Mouse (Mus musculus) heart, embryonic 16.5 days (tissue): ENCODE data around the gene Arid1a. TPM values are rescaled to one million over a fixed set of nuclear protein-coding genes. Genes with fewer than 3 reads are reported as not detected.
A peak's percentile ranks its signal among the peaks of the same experiment; 100 is the strongest.

Experiments used
- ATAC-seq: fragments of 200-750 bp; cut with Nextera tagmentation; replicated peaks from 2 replicates; pipeline ENCODE4 v1.8.0; 2017; ENCODE audit warnings: moderate number of reproducible peaks; ENCODE audit not compliant: insufficient read depth, low FRiP score; ENCODE audit errors: extremely low read depth
- H3K27ac ChIP-seq: fragments of 300-500 bp; sonication (generic); 2 replicates; pipeline ENCODE4 v1.5.1; 2014; ENCODE audit warnings: mild to moderate bottlenecking, low read length, control low read depth, moderate library complexity
- H3K27me3 ChIP-seq: fragments of 300-500 bp; sonication (generic); 2 replicates; pipeline ENCODE4 v1.6.1; 2014; ENCODE audit warnings: low read length, mixed read lengths; ENCODE audit not compliant: control insufficient read depth, insufficient read depth
- H3K36me3 ChIP-seq: fragments of 300-500 bp; sonication (generic); 2 replicates; pipeline ENCODE4 v1.6.1; 2014; ENCODE audit not compliant: control insufficient read depth, insufficient read depth
- H3K4me1 ChIP-seq: fragments of 300-500 bp; sonication (generic); 2 replicates; pipeline ENCODE4 v1.6.1; 2014; ENCODE audit warnings: low read length, mixed read lengths; ENCODE audit not compliant: control insufficient read depth, insufficient read depth
- H3K4me2 ChIP-seq: fragments of 300-500 bp; sonication (generic); 2 replicates; pipeline ENCODE4 v1.6.1; 2014; ENCODE audit warnings: low read depth, mild to moderate bottlenecking, control low read depth, low read length
- H3K4me3 ChIP-seq: fragments of 300-500 bp; sonication (generic); 2 replicates; pipeline ENCODE4 v1.5.1; 2014; ENCODE audit warnings: mild to moderate bottlenecking, control low read depth, low read length
- H3K9ac ChIP-seq: fragments of 300-500 bp; sonication (generic); 2 replicates; pipeline ENCODE4 v1.6.1; 2014; ENCODE audit warnings: low read length, control low read depth
- H3K9me3 ChIP-seq: fragments of 300-500 bp; sonication (generic); replicated peaks from 2 replicates; pipeline ENCODE4 v1.6.1; 2016; ENCODE audit warnings: low read length; ENCODE audit not compliant: control insufficient read depth
- WGBS: fragments of 180-500 bp; shearing (Covaris S2); extraction: QIAGEN DNeasy Blood & Tissue Kit; methylation state at CpG from one replicate; pipeline ENCODE4 v1.1.7; 2014; 5-methylcytosine and 5-hydroxymethylcytosine counted together
- polyA plus RNA-seq: library from polyadenylated mRNA; unstranded; fragments of >200 nt; fragmentation: Nextera tagmentation; extraction: Ambion mirVana; gene quantifications from 2 replicates; pipeline ENCODE4 v1.2.1, GENCODE M21; 2015

The Arid1a gene
- polyA plus RNA-seq, result 18.8 and 20.0 TPM in 2 replicates

GRCm38 (mm10) chr4:133756514-133757268, at the start of gene Arid1a:
Arid1a (minus strand) TSS chr4:133756769.
- peak within 1 kb of the TSS; percentile 94 for H3K9ac ChIP-seq
- ATAC-seq, result peak; percentile 37
- H3K4me2 ChIP-seq, result peak within 1 kb of the TSS; percentile 98
- no peaks in the 10 kb centered on the region for H3K9me3 ChIP-seq
- no peaks in the 10 kb centered on the region for H3K27me3 ChIP-seq
- peak within 1 kb of the TSS; percentile 68 for H3K4me3 ChIP-seq
- H3K4me1 ChIP-seq, result peaks cover 19% of the 10 kb centered on the region
- H3K36me3 ChIP-seq, result no peaks in the 10 kb centered on the region
- peak within 1 kb of the TSS; percentile 100 for H3K27ac ChIP-seq
- WGBS, result under 1% methylated on average over 40 of the region's 40 CpGs

DNA sequence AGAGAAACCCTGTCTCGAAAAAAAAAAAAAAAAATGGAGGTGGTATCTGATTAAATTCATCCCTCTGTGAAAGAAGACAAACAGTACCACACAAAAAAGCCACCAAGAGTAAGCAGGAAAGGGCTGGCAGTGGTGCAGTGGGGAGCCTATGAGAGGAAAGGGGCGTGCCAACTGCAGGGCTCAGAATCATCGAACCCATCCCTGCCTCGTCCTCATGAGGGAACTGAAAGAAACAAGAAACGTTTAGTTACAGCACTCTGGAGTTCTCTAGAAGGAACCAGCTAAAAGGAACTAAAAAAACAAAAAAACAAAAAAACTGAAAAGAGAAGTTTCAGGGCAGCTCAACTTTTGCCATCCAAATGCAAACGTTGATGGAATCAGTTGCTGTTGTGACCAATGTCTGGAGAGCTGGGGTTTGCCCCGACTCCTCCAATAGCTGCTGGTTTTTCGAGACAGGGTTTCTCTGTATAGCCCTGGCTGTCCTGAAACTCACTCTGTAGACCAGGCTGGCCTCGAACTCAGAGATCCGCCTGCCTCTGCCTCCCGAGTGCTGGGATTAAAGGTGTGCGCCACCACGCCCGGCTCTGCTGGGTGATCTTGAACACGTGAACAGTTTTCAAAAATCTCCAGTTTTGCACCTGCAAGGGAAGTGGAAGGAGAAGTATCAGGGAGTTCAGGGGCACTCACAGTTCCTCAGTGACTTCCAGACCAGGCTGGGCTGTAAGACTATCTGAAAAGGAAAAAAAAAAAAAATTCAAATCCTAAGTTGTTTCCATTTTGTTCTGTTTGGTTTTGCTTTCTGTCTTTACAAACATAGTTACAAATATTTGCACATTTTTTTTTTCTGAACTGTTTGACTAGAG, 48.1 kb upstream of the Arid1a start:
- no peak overlapping the region for H3K27ac ChIP-seq
- WGBS, result 74% methylated on average over 15 of the region's 15 CpGs
- H3K4me3 ChIP-seq, result no peak overlapping the region
- no peaks in the 10 kb centered on the region for H3K36me3 ChIP-seq
- no peak overlapping the region for H3K9ac ChIP-seq
- H3K27me3 ChIP-seq, result no peaks in the 10 kb centered on the region
- no peak overlapping the region for H3K4me2 ChIP-seq
- H3K4me1 ChIP-seq, result no peaks in the 10 kb centered on the region
- no peak for ATAC-seq
- H3K9me3 ChIP-seq, result no peaks in the 10 kb centered on the region

- H3K36me3 ChIP-seq, result no peaks in the 10 kb centered on the region
- H3K4me1 ChIP-seq, result no peaks in the 10 kb centered on the region
- H3K27me3 ChIP-seq, result no peaks in the 10 kb centered on the region
- no peaks in the 10 kb centered on the region for H3K9me3 ChIP-seq
- H3K4me2 ChIP-seq, result no peak overlapping the region
- H3K4me3 ChIP-seq, result no peak overlapping the region
- WGBS, result 25% methylated on average over 6 of the region's 6 CpGs
- H3K27ac ChIP-seq, result no peak overlapping the region
- H3K9ac ChIP-seq, result no peak overlapping the region
- ATAC-seq, result no peak
These were observed 44.0 kb upstream of the Arid1a start for GRCm38 (mm10) chr4:133800589-133800988.

DNA sequence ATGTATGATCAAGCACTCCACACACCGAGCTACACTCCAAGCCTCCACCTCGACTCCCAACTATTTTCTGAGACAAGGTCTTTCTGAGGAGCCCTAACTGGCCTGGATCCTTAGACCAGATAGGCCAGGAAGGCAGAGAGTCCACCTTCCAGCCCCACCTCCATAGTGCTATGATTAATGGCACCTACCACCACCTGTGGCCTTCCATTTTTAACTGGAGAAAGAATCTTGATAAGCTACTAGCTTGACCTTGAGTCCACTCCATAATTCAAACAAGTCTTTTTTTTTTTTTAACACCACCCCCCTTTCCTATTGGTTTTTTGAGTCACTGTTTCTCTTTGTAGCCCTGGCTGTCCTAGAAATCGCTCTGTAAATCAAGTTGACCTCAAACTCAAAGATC, 36.7 kb upstream of the Arid1a start:
- H3K4me2 ChIP-seq, result no peak overlapping the region
- no peak overlapping the region for H3K9ac ChIP-seq
- 76% methylated on average over 3 of the region's 3 CpGs for WGBS
- no peaks in the 10 kb centered on the region for H3K4me1 ChIP-seq
- ATAC-seq, result no peak
- H3K27ac ChIP-seq, result no peak overlapping the region
- no peaks in the 10 kb centered on the region for H3K9me3 ChIP-seq
- H3K36me3 ChIP-seq, result no peaks in the 10 kb centered on the region
- H3K4me3 ChIP-seq, result no peak overlapping the region
- H3K27me3 ChIP-seq, result no peaks in the 10 kb centered on the region

GRCm38 (mm10) chr4:133774570-133775554, 18.3 kb upstream of the Arid1a start:
- Histone ChIP-seq H3K27me3 (no peaks in the 10 kb centered on the region), H3K4me2 (no peak overlapping the region), H3K27ac (no peak overlapping the region), H3K36me3 (no peaks in the 10 kb centered on the region), H3K4me3 (no peak overlapping the region), H3K4me1 (no peaks in the 10 kb centered on the region), H3K9me3 (no peaks in the 10 kb centered on the region), H3K9ac (no peak overlapping the region)
- ATAC-seq, result 0 out of 2 replicates have a peak, but pooled peaks have one; percentile 14
- 67% methylated on average over 21 of the region's 21 CpGs for WGBS

DNA sequence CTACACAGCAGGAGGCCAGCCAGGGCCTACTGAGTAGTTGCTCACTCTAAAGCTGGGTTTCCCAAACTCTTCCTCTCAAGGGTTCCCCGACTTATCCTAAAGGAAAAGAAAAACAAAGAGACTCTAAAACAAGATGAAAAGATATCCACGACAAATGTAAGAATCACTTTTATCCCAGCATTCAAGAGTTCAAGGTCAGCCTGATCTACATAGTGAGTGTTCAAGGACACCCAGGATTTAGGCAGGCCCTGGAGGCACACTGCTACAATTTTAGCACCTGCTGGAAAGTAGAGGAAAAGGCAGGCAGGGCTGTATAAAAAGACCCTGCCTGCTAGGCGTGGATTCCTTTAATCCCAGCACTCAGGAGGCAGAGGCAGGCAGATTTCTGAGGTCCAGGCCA, 12.6 kb upstream of the Arid1a start:
- no peak overlapping the region for H3K9ac ChIP-seq
- H3K27me3 ChIP-seq, result no peaks in the 10 kb centered on the region
- H3K27ac ChIP-seq, result no peak overlapping the region
- H3K4me1 ChIP-seq, result no peaks in the 10 kb centered on the region
- 68% methylated on average over 3 of the region's 3 CpGs for WGBS
- no peaks in the 10 kb centered on the region for H3K9me3 ChIP-seq
- ATAC-seq, result no peak
- no peak overlapping the region for H3K4me2 ChIP-seq
- H3K4me3 ChIP-seq, result no peak overlapping the region
- no peaks in the 10 kb centered on the region for H3K36me3 ChIP-seq

DNA sequence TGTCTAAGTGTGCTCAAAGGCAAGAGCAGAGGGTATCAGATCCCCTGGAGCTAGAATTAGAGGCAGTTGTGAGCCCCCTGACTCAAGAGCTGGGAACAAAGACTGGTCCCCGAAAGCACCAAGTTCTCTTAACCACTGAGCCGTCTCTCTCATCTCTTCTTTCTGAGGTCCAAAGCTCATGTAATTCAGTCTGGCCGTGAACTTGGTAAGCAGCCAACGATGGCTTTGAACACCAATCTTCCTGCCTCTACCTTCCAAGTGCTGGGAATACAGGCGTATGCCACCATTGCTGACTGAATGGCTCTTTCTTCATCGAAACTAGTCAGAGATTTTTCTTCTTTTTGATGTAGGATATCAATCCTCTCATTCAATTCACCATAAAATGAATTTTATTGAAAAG, 6.5 kb upstream of the Arid1a start:
- Histone ChIP-seq H3K9me3 (no peaks in the 10 kb centered on the region), H3K4me2 (no peak overlapping the region), H3K27me3 (no peaks in the 10 kb centered on the region), H3K4me3 (no peak overlapping the region), H3K27ac (no peak overlapping the region), H3K9ac (no peak overlapping the region), H3K4me1 (no peaks in the 10 kb centered on the region), H3K36me3 (no peaks in the 10 kb centered on the region)
- 71% methylated on average over 6 of the region's 6 CpGs for WGBS
- no peak for ATAC-seq

DNA sequence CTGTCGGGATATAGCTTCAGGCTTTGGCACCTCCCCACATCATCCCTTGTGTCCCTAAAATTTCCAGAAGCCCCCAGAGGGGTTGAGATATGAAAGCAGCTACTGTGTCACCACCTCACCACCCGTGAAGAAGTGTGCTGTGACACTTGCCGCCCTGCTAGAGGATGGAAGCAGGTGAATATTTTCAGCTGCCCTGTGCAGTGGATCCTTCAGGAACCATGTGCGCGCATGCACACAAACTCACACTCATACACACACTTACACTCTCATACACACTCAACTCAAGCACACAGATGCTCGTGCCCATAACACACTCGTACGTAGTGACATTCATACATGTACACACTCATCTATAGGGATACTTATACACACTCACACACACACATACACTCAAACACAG, 3.1 kb upstream of the Arid1a start:
- H3K9me3 ChIP-seq, result no peaks in the 10 kb centered on the region
- no peak overlapping the region for H3K9ac ChIP-seq
- no peak for ATAC-seq
- H3K4me2 ChIP-seq, result no peak overlapping the region
- H3K4me1 ChIP-seq, result peaks cover 18% of the 10 kb centered on the region
- no peaks in the 10 kb centered on the region for H3K27me3 ChIP-seq
- H3K4me3 ChIP-seq, result no peak overlapping the region
- 82% methylated on average over 8 of the region's 8 CpGs for WGBS
- H3K27ac ChIP-seq, result no peak overlapping the region
- H3K36me3 ChIP-seq, result no peaks in the 10 kb centered on the region
